Mouse (Mus musculus) intestine, embryonic 16.5 days (tissue): ENCODE measurements around the gene Clec18a. TPM values are rescaled to one million over a fixed set of nuclear protein-coding genes. Genes with fewer than 3 reads are reported as not detected.
A peak's percentile ranks its signal among the peaks of the same experiment; 100 is the strongest.

Experiments
- ATAC-seq: fragments of 200-750 bp; cut with Nextera tagmentation; 2 replicates; pipeline ENCODE4 v1.8.0; 2017; ENCODE audit warnings: moderate TSS enrichment, moderate library complexity
- H3K27ac ChIP-seq: fragments of 300-500 bp; sonication (generic); 2 replicates; pipeline ENCODE4 v1.5.1; 2014; ENCODE audit warnings: mild to moderate bottlenecking, low read length
- H3K27me3 ChIP-seq: fragments of 300-500 bp; sonication (generic); replicated peaks from 2 replicates; pipeline ENCODE4 v1.6.1; 2014; ENCODE audit warnings: low read length, control low read depth, mixed read lengths; ENCODE audit not compliant: control insufficient read depth, insufficient read depth
- H3K36me3 ChIP-seq: fragments of 300-500 bp; sonication (generic); 2 replicates; pipeline ENCODE4 v1.6.1; 2014; ENCODE audit warnings: low read length, control low read depth; ENCODE audit not compliant: control insufficient read depth, insufficient read depth
- H3K4me1 ChIP-seq: fragments of 300-500 bp; sonication (generic); 2 replicates; pipeline ENCODE4 v1.6.1; 2014; ENCODE audit warnings: low read length, control low read depth, mixed read lengths; ENCODE audit not compliant: control insufficient read depth, insufficient read depth
- H3K4me2 ChIP-seq: fragments of 300-500 bp; sonication (generic); 2 replicates; pipeline ENCODE4 v1.6.1; 2014; ENCODE audit warnings: low read depth, low read length, control low read depth
- H3K4me3 ChIP-seq: fragments of 300-500 bp; sonication (generic); 2 replicates; pipeline ENCODE4 v1.5.1; 2014; ENCODE audit warnings: mild to moderate bottlenecking, low read length
- H3K9ac ChIP-seq: fragments of 300-500 bp; sonication (generic); 2 replicates; pipeline ENCODE4 v1.6.1; 2014; ENCODE audit warnings: low read depth, low read length
- H3K9me3 ChIP-seq: fragments of 300-500 bp; sonication (generic); 2 replicates; pipeline ENCODE4 v1.6.1; 2016; ENCODE audit warnings: low read length, control low read depth; ENCODE audit not compliant: control insufficient read depth
- WGBS: fragments of 180-500 bp; shearing (Covaris S2); extraction: QIAGEN DNeasy Blood & Tissue Kit; methylation state at CpG from one replicate; pipeline ENCODE4 v1.1.7; 2014; 5-methylcytosine and 5-hydroxymethylcytosine counted together
- polyA plus RNA-seq: library from polyadenylated mRNA; unstranded; fragments of >200 nt; fragmentation: Nextera tagmentation; extraction: Ambion mirVana; gene quantifications from 2 replicates; pipeline ENCODE4 v1.2.1, GENCODE M21; 2015

Gene Clec18a
- polyA plus RNA-seq, 1 experiment from 2014 or later, result 0.07 TPM

GRCm38 (mm10) chr8:111044003-111044734, 48.1 kb downstream of the Clec18a start:
- no peaks in the 10 kb centered on the region for H3K4me1 ChIP-seq
- 40% methylated on average over 2 of the region's 2 CpGs for WGBS
- no peak for ATAC-seq
- no peaks in the 10 kb centered on the region for H3K27me3 ChIP-seq
- H3K27ac ChIP-seq, result no peak overlapping the region
- H3K9me3 ChIP-seq, result no peaks in the 10 kb centered on the region
- H3K9ac ChIP-seq, result no peak overlapping the region
- no peak overlapping the region for H3K4me2 ChIP-seq
- peaks cover 26% of the 10 kb centered on the region for H3K36me3 ChIP-seq
- H3K4me3 ChIP-seq, result no peak overlapping the region

DNA sequence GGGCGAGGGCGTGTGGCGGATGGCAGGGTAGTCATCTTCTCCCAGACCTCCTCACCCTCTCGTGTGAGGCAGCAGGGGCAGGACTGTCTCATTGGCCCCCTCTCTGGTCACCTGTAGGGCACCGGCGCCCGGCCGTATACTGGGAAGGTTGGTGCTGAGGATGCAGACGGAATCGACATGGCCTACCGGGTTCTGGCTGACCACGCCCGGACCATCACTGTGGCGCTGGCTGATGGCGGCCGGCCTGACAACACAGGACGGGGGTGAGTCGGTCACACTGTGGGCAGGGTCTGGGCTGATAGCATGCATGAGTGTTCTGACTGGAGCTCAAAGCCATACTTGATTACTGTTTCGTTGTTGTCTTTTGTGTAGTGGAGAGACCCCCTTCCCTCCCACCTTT, 49.7 kb downstream of the Clec18a start:
- 94% methylated on average over 19 of the region's 19 CpGs for WGBS
- ATAC-seq, result no peak; the same call in 1 of the 2 replicates
- H3K9me3 ChIP-seq, result no peaks in the 10 kb centered on the region

DNA sequence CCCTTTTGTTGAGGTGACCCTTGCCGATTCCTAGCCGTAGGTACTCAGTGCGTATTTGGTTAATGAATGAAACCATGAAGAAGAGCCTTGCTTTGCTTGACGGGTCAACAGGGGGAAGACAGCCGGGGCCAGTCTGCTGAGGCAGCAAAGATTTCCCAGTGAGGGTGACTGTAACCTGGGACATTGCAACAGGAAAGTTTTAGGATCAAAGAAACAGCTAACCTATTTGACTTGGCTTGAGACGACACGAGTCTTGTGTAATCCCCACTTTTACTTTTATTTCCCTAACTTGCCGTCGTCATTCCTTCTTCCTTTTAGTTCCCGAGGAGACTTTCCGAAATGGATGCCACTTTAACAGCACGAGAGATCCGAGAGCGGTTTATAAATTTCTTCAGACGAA, 55.6 kb downstream of the Clec18a start:
- peaks cover 11% of the 10 kb centered on the region; the same call in 1 of the 2 replicates for H3K36me3 ChIP-seq
- ATAC-seq, result no peak
- H3K9ac ChIP-seq, result no peak overlapping the region
- H3K4me2 ChIP-seq, result no peak overlapping the region
- H3K9me3 ChIP-seq, result no peaks in the 10 kb centered on the region
- H3K4me3 ChIP-seq, result no peak overlapping the region
- 95% methylated on average over 15 of the region's 15 CpGs for WGBS
- H3K27me3 ChIP-seq, result no peaks in the 10 kb centered on the region
- peaks cover 9% of the 10 kb centered on the region for H3K4me1 ChIP-seq
- no peak overlapping the region for H3K27ac ChIP-seq

More for the DNA sequence above, 49.7 kb downstream of the Clec18a start:
- H3K36me3 ChIP-seq, result peaks cover 27% of the 10 kb centered on the region
- no peak overlapping the region for H3K9ac ChIP-seq
- H3K27me3 ChIP-seq, result no peaks in the 10 kb centered on the region
- H3K4me3 ChIP-seq, result no peak overlapping the region
- H3K4me2 ChIP-seq, result no peak overlapping the region
- H3K27ac ChIP-seq, result no peak overlapping the region
- H3K4me1 ChIP-seq, result no peaks in the 10 kb centered on the region

GRCm38 (mm10) chr8:111034276-111034675, 58.0 kb downstream of the Clec18a start:
- Histone ChIP-seq H3K27ac (peak overlapping the region; percentile 53), H3K4me2 (peak overlapping the region; percentile 74), H3K9ac (peak overlapping the region; percentile 74), H3K27me3 (no peaks in the 10 kb centered on the region), H3K4me1 (peaks cover 9% of the 10 kb centered on the region), H3K9me3 (no peaks in the 10 kb centered on the region), H3K36me3 (0 out of 2 replicates have a peak, but pooled peaks cover 4% of the 10 kb centered on the region), H3K4me3 (peak overlapping the region; percentile 77)
- ATAC-seq, result no peak; the same call in none of the 2 replicates
- 23% methylated on average over 12 of the region's 12 CpGs for WGBS

DNA sequence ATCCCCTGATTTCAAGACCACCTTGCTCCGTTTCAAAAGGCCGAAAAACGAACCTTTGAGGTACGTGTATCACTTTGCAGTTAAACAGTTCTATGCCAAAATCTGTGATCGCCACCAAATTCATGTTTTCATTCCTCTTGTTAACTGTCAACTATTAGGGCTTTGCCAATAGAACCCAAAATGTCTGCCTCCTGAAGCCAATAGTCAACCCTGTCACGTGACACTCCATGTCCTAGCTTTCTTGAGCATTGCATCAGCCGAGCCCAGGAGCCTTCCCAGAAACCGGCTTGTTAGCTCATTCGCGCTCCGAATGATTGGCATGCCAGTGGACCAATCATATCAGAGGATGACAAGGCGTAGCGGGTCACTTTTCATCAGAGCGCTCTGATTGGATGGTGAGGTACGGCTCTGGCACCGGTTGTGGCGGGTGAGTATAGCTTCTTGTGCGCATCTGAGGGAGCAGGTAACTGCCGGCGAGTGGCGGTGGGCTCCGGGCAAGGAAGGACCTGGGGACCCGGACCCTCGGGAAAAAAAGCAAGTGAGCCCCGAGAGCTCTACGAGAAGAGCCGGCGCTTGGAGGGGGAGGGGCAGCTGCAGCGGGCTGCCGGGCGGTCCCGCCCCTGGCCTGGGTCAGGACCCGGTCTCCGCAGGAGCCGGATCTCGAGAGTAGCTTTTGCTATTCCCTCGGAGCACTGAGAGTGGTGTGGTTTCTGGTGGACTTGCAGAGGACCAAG, 58.6 kb downstream of the Clec18a start:
- peak overlapping the region; percentile 74 for H3K9ac ChIP-seq
- H3K4me2 ChIP-seq, result peak overlapping the region; percentile 74
- H3K4me3 ChIP-seq, result peak overlapping the region; percentile 77
- H3K27ac ChIP-seq, result peak overlapping the region; percentile 53
- no peaks in the 10 kb centered on the region for H3K27me3 ChIP-seq
- peaks cover 9% of the 10 kb centered on the region for H3K4me1 ChIP-seq
- peak; percentile 99 for ATAC-seq
- no peaks in the 10 kb centered on the region for H3K9me3 ChIP-seq
- WGBS, result 6% methylated on average over 36 of the region's 37 CpGs
- H3K36me3 ChIP-seq, result no peaks in the 10 kb centered on the region

DNA sequence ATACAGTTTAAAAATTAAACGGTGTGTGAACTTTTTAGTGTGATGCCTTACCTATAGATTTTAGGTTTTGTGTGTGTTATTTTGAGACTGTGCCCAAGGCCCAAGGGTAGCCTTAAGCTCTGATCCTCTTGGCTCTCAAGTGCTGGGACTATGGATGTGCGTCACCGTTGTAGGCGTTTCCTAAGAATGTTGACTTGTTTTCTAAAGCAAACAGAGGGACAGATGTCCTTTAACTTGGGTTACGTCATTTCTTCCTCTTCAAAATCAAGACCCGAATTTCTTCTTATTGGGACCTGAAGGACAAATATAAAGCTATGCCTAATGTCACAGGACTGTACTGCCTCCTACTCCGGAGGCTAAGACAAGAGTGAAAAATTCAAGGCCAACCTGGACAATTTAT, 59.3 kb downstream of the Clec18a start, which contains the start of gene Aars:
TSS of gene Aars (plus strand) at position 229 of the 400 bp plus-strand sequence.
- Histone ChIP-seq H3K9ac (peak within 1 kb of the TSS; percentile 74), H3K27me3 (no peaks in the 10 kb centered on the region), H3K4me3 (peak within 1 kb of the TSS; percentile 77), H3K36me3 (no peaks in the 10 kb centered on the region), H3K4me1 (peaks cover 9% of the 10 kb centered on the region), H3K4me2 (peak within 1 kb of the TSS; percentile 74), H3K9me3 (no peaks in the 10 kb centered on the region), H3K27ac (peak within 1 kb of the TSS; percentile 53)
- no peak for ATAC-seq
- 92% methylated on average over 7 of the region's 7 CpGs for WGBS

DNA sequence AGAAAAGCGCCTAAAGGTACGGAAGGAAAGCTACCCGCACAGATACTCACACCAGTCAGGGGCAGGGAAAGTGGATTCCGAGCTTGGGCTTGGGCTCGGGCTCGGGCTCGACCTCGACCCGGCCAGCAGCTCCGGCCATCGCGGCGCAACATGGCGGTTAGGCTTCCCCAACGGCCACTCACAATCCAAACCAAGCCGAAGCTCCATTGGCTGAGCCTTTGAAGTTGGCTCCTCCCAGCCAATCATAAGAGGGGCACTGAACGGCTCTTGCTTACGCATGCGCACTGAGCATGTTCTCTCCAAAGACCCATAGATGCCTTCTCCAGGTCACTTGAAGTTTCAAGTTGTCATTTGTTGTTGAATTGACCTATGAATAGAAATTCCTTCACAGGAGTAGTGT, 60.7 kb downstream of the Clec18a start, which contains the start of gene Ddx19b:
TSS of gene Ddx19b (minus strand) at position 180 of the 400 bp plus-strand sequence.
- Histone ChIP-seq H3K27ac (no peak within 1 kb of the TSS), H3K9ac (no peak within 1 kb of the TSS), H3K9me3 (no peaks in the 10 kb centered on the region), H3K4me3 (no peak within 1 kb of the TSS), H3K4me1 (peaks cover 9% of the 10 kb centered on the region), H3K27me3 (no peaks in the 10 kb centered on the region), H3K4me2 (no peak within 1 kb of the TSS), H3K36me3 (no peaks in the 10 kb centered on the region)
- WGBS, result 92% methylated on average over 19 of the region's 19 CpGs
- ATAC-seq, result no peak

DNA sequence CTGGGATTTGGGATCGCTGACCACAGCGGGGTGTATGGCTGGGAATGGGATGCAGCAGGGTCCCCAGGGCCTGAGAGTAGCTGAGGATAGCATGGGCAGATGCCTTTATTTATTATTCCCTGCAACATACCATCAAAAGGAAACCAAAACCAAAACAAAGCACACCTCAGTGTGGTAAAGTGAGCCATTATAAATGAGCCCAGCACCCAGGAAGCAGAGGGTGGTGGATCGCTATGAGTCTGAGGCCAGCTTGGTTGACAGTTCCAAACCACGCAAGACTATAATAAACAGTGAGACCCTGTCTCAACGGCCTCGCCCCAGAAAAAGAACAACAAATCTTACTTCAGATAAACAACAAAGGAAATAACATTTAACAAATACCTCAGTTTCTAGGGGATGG, 62.2 kb downstream of the Clec18a start:
- no peak overlapping the region for H3K4me2 ChIP-seq
- H3K27ac ChIP-seq, result no peak overlapping the region
- peaks cover 6% of the 10 kb centered on the region for H3K4me1 ChIP-seq
- ATAC-seq, result no peak
- 75% methylated on average over 6 of the region's 6 CpGs for WGBS
- no peaks in the 10 kb centered on the region for H3K36me3 ChIP-seq
- no peaks in the 10 kb centered on the region for H3K9me3 ChIP-seq
- H3K9ac ChIP-seq, result no peak overlapping the region
- no peaks in the 10 kb centered on the region for H3K27me3 ChIP-seq
- H3K4me3 ChIP-seq, result no peak overlapping the region

DNA sequence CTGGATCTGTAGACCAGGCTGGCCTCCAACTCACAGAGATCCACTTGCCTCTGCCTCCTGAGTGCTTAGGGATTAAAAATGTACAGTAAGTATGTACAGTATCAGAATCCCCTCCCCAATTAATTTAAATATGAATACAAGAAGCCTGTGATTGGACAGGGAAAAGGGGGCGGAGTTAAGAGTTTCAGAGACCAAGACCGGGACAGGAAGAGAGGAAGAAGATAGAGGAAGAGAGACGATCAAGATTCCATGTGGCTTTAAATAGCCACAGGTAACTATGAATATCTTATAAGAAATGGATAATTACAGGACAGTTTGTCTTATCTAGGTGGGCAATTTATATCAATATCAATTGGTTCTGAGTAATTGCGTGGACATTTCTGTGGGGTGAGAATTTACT, 62.6 kb downstream of the Clec18a start:
- H3K27ac ChIP-seq, result no peak overlapping the region
- no peak for ATAC-seq
- H3K4me2 ChIP-seq, result no peak overlapping the region
- no peak overlapping the region for H3K4me3 ChIP-seq
- H3K9ac ChIP-seq, result no peak overlapping the region
- no peaks in the 10 kb centered on the region for H3K36me3 ChIP-seq
- no peaks in the 10 kb centered on the region for H3K9me3 ChIP-seq
- H3K4me1 ChIP-seq, result peaks cover under 1% of the 10 kb centered on the region
- WGBS, result 41% methylated on average over 4 of the region's 4 CpGs
- no peaks in the 10 kb centered on the region for H3K27me3 ChIP-seq
